Mouse (Mus musculus): ENCODE data around the gene Lenep. TPM values are rescaled to one million over a fixed set of nuclear protein-coding genes. Genes with fewer than 3 reads are reported as not detected.

Lenep gene
- total RNA-seq, 2 experiments from 2014 or later, result 0.30 TPM; not detected in 1

DNA sequence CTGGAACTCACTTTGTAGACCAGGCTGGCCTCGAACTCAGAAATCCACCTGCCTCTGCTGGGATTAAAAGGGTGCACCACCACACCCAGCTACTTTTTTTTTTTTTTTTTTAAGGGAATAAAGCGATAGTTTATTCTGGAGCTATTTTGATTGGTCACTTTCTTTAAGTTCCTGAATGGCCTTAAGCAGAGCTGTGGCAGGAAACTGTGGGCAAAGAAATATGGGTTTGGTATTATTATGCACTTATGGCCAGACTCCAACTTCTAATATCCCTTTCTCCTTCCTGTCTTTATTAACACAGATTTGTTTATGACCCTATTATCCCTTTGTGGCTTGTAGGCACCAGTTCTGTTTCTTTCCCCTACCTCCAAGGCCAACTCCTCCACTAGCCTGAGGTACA is 17.8 kb upstream of the Lenep start:
- no peak for DNase-seq (ENCODE audit: low spot score in 2 of 2)

DNA sequence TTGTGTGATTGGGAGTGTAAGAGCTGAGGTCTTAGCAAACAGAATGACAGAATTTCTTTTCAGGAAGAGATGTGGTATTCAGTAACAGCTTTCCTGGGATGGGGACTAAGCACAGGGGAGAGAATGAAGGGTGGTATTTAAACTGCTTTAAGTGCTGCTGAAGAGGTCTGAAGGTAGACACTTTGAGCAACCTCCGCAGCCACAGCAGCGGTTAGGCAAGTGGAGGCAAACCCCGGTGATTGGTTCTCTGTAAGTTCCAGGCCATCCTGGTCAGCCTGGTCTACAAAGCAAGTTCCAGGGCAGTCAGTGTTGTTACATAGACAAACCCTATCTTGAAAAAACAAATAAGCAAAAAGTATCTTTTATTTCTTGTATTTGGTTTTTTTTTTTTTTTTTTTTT is 17.4 kb upstream of the Lenep start:
- no peak for DNase-seq (ENCODE audit: low spot score in 2 of 2)

DNA sequence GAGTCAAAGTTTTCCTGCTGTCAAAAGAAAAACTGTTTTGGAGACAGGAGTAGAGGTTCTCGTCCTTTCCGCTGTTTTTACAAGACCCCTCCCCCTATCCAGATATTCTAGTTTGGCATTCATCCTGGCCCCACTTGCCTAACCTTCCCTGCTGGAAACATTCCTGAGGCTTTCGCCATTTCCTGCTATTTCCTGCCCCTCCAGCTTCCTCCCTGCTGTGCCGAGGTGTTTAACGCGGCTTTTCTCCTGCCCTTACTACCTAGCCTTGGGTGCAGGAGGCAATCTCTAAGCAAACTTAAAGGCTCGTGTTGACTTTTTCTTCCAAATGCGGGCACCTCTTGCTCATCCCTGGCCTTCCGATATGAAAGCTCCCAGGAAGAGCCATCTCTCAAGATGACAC is 17.0 kb upstream of the Lenep start:
- peak; percentile 49 to 51 for DNase-seq (ENCODE audit: low spot score in 2 of 2)

DNA sequence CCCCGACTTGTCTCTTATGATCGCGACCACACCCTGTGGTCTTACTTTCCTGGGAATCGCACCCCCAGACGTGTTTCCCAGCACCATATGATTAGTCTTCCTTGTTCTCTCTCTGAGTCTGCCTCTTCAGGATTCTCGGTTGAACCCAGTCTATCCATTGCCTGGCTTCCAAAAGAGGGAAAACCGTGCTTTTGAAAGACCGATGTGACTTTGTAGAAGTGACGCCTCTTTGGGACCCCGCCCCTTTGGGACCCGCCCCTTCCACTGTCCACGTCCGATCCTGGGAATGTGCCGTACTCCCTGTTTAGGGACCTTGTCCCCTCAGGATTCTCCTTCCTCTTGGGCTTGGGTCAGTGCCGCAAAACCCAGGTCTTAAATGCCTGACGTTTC is 16.3 kb upstream of the Lenep start:
- DNase-seq (ENCODE audit: low spot score in 2 of 2), result peak; percentile 60 to 71

DNA sequence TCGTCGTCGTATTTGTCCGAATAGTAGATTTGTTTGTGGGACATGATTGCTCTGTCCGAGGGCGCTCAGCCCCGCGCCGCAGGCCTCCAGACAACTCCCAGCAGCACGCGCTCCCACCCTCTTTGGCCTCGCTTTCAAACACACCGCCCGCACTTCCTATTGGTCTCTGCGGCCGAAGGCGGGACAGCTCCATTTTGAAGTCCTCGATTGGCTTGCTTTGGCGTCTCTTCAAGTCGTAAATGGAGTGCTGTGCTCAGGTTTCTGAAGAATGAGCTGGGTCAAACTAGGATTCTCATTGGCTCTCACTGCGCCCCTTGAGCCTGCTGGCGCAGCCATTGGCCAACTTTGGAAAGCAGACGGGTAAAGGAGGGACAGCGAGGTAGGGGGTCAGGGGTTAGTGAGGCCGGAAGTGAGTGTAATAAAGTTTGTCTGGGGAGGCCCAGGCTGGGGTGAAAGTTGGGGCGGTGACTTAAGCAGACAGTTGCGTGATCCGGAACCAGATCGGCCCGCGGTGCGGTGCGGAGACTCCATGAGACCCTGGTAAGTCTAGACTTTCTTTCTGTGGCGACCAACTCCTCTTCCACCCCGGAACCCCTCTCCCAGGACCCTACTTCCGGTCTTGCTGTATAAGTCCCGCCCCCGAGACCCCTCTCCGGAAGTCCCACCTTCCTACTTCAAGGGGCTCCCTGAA is 15.7 kb upstream of the Lenep start, which contains the start of the genes Cks1b and Shc1:
Gene Cks1b, minus strand, starts transcription at position 214 of the 691 bp plus-strand sequence.
Gene Shc1, plus strand, starts transcription at position 274 of the 691 bp plus-strand sequence.
- peak; percentile 80 for DNase-seq (ENCODE audit: low spot score in 2 of 2)

DNA sequence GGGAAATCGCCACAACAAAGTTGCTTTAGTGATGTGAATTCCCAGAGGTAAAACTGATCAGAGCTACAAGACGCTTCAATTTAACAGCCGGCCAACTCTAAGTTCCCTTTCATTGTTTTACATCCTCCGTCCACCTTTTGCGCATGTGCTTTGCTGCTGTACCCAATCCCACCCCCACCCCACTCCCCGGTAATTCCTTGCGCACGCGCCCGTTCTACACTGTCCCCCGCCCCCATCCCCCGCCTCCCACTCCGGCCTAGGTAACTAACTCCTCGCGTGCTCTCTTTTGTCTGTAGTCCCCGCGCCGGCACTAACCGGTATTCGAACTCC is 15.2 kb upstream of the Lenep start:
- no peak for DNase-seq (ENCODE audit: low spot score in 2 of 2)

DNA sequence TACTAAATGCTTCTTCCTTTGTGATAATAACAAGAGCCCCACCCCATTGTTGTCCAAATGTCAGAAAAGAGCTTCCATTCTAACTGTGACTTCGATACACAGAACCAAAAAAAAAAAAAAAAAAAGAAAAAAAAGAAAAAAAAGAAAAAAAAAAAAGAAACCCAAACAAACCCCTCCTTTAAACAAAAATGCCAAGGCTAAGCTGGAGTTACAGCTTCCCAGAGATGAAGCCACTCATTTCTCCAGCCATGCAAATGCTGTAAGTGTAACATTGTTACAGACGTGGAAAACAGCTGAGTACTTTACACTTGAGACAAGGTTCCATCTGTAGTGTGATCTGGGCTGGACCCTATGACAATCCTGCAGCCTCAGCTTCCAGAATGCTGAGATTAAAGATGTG is 14.5 kb upstream of the Lenep start:
- no peak for DNase-seq (ENCODE audit: low spot score in 2 of 2)

DNA sequence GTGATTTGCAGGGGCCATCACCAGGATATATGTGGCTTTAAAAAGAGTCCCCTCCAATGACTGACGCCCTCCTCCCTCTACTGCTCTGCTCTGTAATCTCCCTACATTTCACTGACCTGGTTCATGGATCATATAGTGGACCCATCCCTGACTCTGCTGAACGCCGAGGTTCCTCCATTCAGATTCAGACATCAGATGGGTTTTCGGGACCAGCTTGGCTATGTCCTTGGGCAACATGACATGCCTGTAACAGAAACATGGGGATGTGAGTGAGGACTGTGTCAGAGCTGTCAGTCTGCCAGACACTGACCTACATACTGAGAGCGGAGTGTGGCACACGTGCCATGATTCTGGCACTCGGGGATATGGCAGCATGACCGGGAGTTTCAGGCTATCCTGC is 13.6 kb upstream of the Lenep start:
- no peak for DNase-seq (ENCODE audit: low spot score in 2 of 2)

DNA sequence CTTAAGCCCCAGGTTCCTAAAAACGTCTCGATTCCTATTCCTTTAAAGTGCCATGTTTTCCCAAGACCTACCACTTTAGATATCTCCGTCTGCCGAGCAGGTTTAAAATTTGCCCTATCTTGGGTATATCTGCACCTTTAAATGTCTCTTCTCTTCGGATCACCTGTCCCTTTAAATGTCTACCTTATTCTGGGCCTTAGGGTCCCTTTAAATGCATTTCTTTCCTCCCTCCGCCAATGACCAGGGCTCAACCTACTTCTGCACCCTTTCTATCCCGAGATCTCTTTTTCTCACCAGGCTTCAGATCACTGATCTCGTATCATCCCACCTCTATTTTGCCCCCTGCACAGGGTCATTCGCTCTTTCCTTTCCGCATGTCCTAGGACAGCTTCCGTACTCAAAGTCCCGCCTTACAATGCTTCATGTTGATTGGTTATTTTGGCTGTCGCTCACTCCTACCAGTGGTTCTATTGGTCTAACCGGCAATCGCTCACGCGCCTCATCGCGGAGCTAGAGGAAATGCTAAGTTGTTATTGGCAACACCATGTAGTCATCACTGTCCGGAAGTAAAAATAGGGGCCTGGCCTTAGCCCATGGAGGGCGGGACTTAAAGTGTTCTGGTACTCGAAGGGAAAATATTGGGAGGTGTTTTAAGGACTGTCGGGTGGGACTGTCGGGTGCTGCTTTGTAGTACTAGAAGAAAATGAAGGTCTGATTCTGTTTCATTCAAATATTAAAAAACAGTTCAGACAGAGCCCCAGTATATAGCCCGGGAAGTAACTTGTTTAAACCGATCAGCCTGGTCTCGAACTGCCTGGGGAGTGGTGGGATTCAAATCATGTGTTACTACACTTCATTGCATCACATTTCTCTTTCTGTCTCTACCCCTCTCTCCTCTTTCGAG is 9.1 kb upstream of the Lenep start, which contains the start of gene Flad1:
Gene Flad1, minus strand, starts transcription at position 381 of the 904 bp plus-strand sequence.
- peak; percentile 93 to 96 for DNase-seq (ENCODE audit: low spot score in 2 of 2)

DNA sequence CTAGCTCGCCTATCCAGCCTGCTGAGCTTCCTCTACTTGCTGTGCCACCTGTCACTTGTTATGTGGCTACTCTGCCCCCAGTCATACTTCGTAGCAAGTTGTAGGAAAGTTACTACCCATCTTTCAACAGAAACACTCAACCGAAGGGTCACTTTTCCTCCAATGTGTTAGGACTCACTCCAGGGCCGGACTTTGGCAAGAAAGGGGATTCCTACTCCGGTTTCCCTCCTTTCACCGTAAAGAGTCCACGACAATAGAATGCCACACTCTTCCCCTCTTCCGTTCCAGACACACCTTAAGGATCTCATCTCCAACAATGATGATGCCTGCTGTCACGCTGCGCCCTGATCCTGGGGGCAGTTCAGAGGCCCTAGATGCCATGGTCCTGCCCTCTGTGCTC is 8.3 kb upstream of the Lenep start:
- no peak for DNase-seq (ENCODE audit: low spot score in 2 of 2)

DNA sequence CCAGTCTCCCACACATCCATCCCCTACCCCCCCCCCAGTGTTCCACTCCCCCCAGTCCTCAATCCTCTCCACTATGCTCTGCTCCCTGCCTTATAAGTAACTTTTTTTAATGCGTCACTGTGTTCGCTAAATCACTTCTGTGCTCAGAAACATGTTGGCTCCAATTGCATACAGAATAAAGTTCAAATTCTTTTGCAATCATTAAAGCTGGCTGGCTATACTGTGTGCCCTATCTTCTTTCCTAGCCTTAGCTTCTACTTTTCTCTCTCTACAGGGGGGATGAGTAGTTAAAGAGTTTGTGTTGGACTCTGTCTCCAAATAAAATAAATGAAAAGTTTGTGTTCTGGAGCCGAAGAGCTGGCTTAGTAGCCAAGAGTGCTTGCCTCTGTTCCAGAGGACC is 7.1 kb upstream of the Lenep start:
- DNase-seq (ENCODE audit: low spot score in 2 of 2), result no peak

DNA sequence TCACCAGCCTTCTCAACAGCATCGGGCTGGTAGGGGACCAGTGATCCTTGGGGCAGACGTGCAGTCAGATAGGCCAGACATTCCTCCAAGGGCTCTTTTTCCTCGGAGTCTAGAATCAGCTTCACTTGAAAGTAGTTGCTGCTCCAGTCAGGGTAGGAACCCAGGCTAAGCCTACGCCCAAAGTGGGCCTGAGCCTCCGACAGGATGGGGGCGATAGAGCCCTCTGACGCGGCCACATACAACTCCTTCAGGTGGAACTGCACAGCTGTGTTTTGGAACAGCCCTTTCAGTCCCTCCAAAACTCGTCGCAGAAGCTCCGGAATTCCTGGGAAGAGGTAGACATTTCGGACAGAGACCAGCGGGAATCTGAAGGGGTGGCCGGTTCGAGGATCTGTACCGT is 5.9 kb upstream of the Lenep start:
- DNase-seq (ENCODE audit: low spot score in 2 of 2), result no peak

DNA sequence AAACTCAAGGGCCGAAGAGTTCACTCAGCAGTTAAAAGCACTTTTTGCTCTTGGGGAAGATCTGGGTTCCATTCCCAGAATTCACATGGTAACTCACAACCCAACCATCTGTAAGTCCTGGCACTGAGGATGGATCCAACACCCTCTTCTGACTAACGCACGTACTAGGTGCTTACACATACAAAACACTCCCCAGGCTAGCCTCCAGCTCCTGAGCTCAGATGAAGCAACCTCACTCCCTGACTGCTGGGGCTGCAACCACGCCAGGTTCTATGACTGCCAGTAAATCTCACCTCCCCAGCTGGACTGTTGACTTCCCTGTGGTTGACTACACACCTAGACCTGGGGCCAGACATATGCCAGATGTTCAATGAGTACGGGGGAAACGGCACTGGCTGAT is 4.3 kb upstream of the Lenep start:
- no peak for DNase-seq (ENCODE audit: low spot score in 2 of 2)

DNA sequence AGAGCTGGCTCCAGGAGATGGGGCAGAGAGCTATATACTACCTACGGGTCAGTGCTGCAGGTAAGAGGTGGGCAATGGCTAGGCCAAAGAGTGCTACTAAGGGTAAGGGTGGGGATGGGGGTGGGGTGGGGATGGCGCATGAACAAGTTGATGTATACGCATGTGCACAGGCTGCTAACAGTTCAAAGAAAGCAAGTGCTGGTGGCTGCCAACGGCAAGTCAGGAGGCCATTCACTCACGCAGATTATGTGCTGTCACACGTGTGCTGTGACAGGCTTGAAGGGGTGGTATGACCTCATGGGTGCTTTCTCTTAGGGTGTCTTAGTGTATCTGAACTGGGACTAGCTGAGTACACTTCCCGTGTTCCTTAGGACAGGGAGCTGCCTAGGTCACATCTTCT is 1.3 kb downstream of the Lenep start:
- DNase-seq (ENCODE audit: low spot score in 2 of 2), result no peak

DNA sequence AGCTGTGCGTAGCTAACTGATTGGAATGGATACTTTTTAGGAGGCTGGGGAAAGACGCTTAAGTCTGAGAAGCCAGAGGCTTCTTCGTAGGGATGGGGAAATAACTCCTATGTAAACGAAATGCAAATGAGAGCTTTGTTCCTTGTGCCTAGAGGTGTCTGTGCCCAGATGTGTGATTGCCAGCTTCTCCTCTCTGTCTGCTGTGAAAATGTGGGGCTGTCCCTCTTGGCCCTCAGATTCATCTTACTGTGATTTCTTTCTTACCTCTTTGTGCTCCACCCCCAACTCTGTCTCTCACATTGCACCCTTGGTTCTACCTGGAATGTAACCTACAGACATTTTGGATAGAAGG is 6.0 kb downstream of the Lenep start:
- no peak for DNase-seq (ENCODE audit: low spot score in 2 of 2)

DNA sequence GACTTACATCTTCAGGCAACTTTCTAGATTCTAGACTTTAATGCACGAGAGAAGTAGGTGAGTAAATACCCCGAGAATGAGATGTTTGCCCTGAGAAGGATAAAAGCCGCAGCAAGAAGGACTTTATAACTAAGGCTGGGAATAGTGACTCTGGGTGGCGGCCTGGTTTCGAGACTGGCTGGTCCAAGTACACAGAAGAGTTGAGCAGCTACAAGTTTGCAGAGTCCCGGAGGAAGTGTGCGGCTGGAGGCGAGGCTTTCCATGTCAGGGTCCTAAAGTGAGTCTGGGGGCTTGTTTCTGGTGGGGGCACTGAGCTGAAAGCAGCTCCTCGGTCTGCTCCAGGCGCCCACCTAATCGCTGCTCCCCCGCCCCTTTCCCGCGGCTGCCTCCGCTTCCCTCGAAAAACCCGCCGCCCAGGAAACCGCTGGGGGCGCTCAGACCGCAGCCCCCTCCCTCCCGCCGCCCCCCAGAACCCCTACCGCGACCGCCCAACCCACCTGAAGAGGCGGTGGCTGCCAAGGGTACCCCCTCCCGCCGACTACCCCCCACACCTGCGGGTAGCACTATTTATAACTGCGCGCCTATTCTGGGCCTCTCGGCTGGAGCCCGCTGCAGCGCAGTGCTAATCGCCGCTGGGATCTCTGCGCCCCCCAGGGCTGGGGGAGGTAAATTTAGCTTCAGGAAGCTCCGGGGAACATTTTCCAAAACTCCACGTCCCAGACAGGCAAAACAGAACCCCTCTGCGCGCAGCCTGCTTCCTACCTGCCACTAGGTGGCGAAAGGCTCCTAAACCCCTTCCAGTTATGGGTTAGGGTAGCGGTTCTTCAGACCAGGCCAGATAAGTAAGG is 6.6 kb downstream of the Lenep start:
- DNase-seq (ENCODE audit: low spot score in 2 of 2), result peak; percentile 66 to 67

DNA sequence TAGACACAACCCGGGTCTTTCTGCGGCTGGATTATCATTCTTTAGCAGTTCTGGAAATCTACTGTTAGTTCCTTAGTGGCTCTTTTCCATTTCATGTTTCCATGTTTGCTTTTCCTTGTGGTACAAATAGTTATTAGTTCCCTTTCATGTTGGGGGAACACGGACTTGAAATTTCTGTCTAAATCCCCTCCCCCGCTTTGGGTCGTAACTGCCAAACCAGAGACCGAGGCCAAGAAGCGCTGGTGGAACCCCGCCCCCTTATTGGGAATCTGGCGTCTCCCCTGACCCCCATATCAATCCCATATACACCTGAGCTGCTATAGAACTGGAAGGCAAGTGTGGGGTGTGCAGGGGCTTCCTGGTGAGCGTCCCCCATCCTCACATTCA is 7.2 kb downstream of the Lenep start:
- DNase-seq (ENCODE audit: low spot score in 2 of 2), result no peak

DNA sequence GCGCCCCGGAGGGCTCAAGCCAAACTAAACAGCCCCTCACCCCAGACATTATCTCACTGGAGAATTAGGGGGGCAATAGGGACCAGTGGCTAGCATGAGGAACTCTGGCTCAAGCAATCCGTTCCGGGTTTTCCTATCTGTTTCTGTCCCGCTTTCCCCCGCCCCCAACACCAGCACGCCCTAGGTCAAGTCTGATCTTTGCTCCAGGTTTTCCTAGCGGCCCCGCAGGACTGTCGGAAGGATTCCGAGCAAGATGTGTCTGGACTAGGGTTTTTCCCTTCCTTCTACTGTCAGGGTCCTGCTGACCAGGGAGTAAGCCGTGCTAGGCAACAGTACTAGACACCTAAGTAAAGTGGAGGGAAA is 7.7 kb downstream of the Lenep start:
- DNase-seq (ENCODE audit: low spot score in 2 of 2), result peak; percentile 72 to 76

DNA sequence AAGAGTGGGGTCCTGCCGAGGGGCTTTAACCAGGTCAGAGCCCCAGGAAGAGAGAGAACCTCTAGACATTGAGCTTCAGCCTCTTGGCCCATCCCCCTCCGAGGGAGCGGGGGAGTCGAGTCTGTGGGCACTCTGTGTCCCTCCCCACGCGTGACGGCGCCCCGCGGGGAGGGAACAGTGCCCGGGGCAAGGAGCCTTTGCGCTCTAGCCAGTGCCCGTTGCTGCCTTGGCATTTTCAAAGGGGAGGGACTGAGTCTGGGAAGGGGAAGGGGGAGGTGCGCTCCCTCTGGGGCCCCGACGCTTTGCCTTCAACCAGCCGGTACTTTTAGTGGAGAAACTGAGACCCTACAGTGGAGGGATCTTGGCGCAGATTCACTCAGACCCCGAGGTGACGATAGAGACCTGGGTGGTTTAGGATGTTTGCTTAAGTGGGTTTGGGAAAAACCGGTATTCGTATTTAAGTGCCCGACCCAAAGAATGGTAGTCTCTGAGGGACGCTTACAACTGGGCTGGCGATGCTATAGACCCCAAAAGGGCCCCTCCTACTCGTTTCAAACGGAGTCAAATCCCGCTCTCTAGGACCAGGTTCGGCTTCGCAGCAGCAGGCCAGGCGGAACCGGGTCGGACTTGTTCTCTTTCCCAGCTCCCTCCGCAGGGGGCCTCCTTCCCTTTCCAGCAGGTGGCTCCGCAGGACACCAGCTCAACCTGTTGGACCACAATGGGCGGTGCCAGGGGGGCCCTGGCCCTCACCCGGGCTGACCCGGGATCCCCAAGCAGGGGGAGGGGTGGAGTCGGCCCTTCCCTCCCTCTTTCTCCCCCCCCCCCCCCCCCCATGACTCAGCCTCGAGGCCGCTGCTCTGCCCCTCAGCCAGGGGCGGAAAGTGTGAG is 8.3 kb downstream of the Lenep start, which contains the start of gene Zbtb7b:
Gene Zbtb7b, minus strand, starts transcription at position 771 of the 888 bp plus-strand sequence.
- DNase-seq (ENCODE audit: low spot score in 2 of 2), result peak; percentile 81 to 83

DNA sequence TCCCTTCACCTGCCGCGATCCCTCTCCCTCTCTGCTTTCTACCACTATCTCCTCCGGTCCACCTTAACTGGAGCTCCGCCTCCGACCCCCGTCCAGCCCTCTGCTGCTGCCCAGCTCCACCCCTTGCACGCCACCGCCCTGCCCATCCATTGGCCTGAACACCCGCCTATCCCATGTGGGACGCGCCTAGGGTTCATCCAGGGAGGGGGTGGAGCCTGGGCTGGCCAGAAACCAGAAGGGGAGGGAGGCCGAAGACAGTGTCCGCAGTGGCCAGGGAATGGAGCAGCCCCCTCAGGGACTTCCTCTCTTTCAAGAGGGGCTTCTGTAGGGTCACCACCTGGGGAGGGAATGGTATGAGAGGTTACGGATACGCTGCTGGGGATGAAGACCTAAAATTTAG is 9.0 kb downstream of the Lenep start:
- DNase-seq (ENCODE audit: low spot score in 2 of 2), result peak; percentile 96 to 98

Data from adrenal gland, adult 18-20 months (tissue).